In genomic region chr10:81138131-81138782, GRCm38 (mm10) we compare ENCODE assay signal across 8 mouse cellular contexts. TPM values are rescaled to one million over a fixed set of nuclear protein-coding genes. Genes with fewer than 3 reads are reported as not detected.
DNase-seq lines count a peak whose midpoint lies in the region; ATAC-seq and TF ChIP-seq lines count a peak whose summit lies in the region.

No protein-coding gene starts in this region.

- H3K4me2 ChIP-seq in kidney, embryonic 15.5 days, result peak overlapping the region; percentile 94
- H3K4me2 ChIP-seq in stomach, embryonic 15.5 days, result peak overlapping the region; percentile 82

- 2% methylated on average over 21 of the region's 24 CpGs for WGBS in thymus, adult 2 months
- WGBS in kidney, embryonic 15.5 days, result 0% methylated on average over 21 of the region's 24 CpGs
- under 1% methylated on average over 24 of the region's 24 CpGs for WGBS in stomach, embryonic 15.5 days

- peak overlapping the region; percentile 87 for H3K9ac ChIP-seq in kidney, embryonic 15.5 days
- peak overlapping the region; percentile 92 for H3K9ac ChIP-seq in stomach, embryonic 15.5 days

- no peak for ATAC-seq in kidney, embryonic 15.5 days (replicated peaks; ENCODE audit: low FRiP score)
- ATAC-seq in stomach, embryonic 15.5 days (ENCODE audit: insufficient read depth, low FRiP score, low read depth), result no peak
- no peak for ATAC-seq in erythroid progenitor cell, adult 5-6 weeks (replicated peaks; ENCODE audit: low FRiP score, poor library complexity, severe bottlenecking)

- no peaks in the 10 kb centered on the region for H3K36me3 ChIP-seq in thymus, adult 2 months (ENCODE audit: control insufficient read depth, insufficient read depth, low read length)
- peaks cover 7% of the 10 kb centered on the region; the same call in 1 of the 2 replicates for H3K36me3 ChIP-seq in kidney, embryonic 15.5 days
- H3K36me3 ChIP-seq in stomach, embryonic 15.5 days, result 0 out of 2 replicates have a peak, but pooled peaks cover 3% of the 10 kb centered on the region

- no peak; the same call in 1 of the 2 replicates for TF ChIP-seq POLR2A in thymus, adult 2 months (IDR thresholded peaks at IDR 0.05; ENCODE audit: control insufficient read depth, extremely low read depth, insufficient read depth, low read length, poor library complexity)

- H3K27me3 ChIP-seq in thymus, adult 2 months (ENCODE audit: control insufficient read depth, insufficient read depth, low read length), result no peaks in the 10 kb centered on the region; the same call in 1 of the 2 replicates
- peaks cover 15% of the 10 kb centered on the region for H3K27me3 ChIP-seq in kidney, embryonic 15.5 days
- H3K27me3 ChIP-seq in stomach, embryonic 15.5 days (replicated peaks), result peaks cover 10% of the 10 kb centered on the region; the same call in 1 of the 2 replicates

- peak overlapping the region; percentile 69 for H3K4me3 ChIP-seq in thymus, adult 2 months (ENCODE audit: control insufficient read depth, insufficient read depth, low read length)
- peak overlapping the region; percentile 81 for H3K4me3 ChIP-seq in kidney, embryonic 15.5 days (replicated peaks)
- H3K4me3 ChIP-seq in stomach, embryonic 15.5 days (replicated peaks), result peak overlapping the region; percentile 81

- peaks cover 52% of the 10 kb centered on the region for H3K4me1 ChIP-seq in thymus, adult 2 months (replicated peaks; ENCODE audit: control insufficient read depth, insufficient read depth, low read length)
- H3K4me1 ChIP-seq in kidney, embryonic 15.5 days, result peaks cover 67% of the 10 kb centered on the region
- H3K4me1 ChIP-seq in stomach, embryonic 15.5 days, result peaks cover 61% of the 10 kb centered on the region

- no peaks in the 10 kb centered on the region for H3K9me3 ChIP-seq in kidney, embryonic 15.5 days (replicated peaks)
- no peaks in the 10 kb centered on the region for H3K9me3 ChIP-seq in stomach, embryonic 15.5 days

- no peak for TF ChIP-seq CTCF in thymus, adult 2 months (IDR thresholded peaks at IDR 0.05; ENCODE audit: borderline replicate concordance, control insufficient read depth, extremely low read depth, insufficient read depth, low read length, poor library complexity)

- peak overlapping the region; percentile 75 for H3K27ac ChIP-seq in thymus, adult 2 months (ENCODE audit: control insufficient read depth, insufficient read depth, low read length)
- H3K27ac ChIP-seq in kidney, embryonic 15.5 days, result peak overlapping the region; percentile 92
- H3K27ac ChIP-seq in stomach, embryonic 15.5 days, result peak overlapping the region; percentile 87

- peak; percentile 72 for DNase-seq in thymus, adult 2 months
- no peak for DNase-seq in thymus, postnatal 14 days
- DNase-seq in cerebellum, adult 11-12 months, result peak; percentile 82
- DNase-seq in gastrocnemius, postnatal 25 days, result peak; percentile 66
- peak; percentile 65 to 77 for DNase-seq in lung, postnatal 4 days

RNA-seq across cellular contexts. Expression of gene Zbtb7a, which starts 3.2 kb away (rescaled TPM):
- polyA plus RNA-seq in thymus, adult 2 months (2012; rRNA removed), result 66.0 and 87.5 TPM in 2 replicates
- total RNA-seq in gastrocnemius, postnatal 25 days (2021), result 10 to 100 TPM; 21.4 to 22.3 TPM
- 25.6 and 26.6 TPM in 2 replicates for polyA plus RNA-seq in kidney, embryonic 15.5 days (2015; fragmentation: Nextera tagmentation; extraction: Ambion mirVana)
- 56.2 and 60.1 TPM in 2 replicates for polyA plus RNA-seq in stomach, embryonic 15.5 days (2015; fragmentation: Nextera tagmentation; extraction: Ambion mirVana)
- 31.7 and 33.1 TPM in 2 replicates for total RNA-seq in erythroid progenitor cell, adult 5-6 weeks (2015; ENCODE audit: low replicate concordance)
- total RNA-seq in erythroid progenitor cell, adult 5-6 weeks (2017; ENCODE audit: low replicate concordance), result 23.1 and 33.2 TPM in 2 replicates

RNA-seq across cellular contexts. Expression of gene Pias4, which starts 29.5 kb away (rescaled TPM):
- polyA plus RNA-seq in thymus, adult 2 months (2012; rRNA removed), result 67.6 and 72.9 TPM in 2 replicates
- total RNA-seq in gastrocnemius, postnatal 25 days (2021), result 10 to 100 TPM; 11.7 to 14.2 TPM
- 48.6 and 51.2 TPM in 2 replicates for polyA plus RNA-seq in kidney, embryonic 15.5 days (2015; fragmentation: Nextera tagmentation; extraction: Ambion mirVana)
- 41.8 and 44.9 TPM in 2 replicates for polyA plus RNA-seq in stomach, embryonic 15.5 days (2015; fragmentation: Nextera tagmentation; extraction: Ambion mirVana)
- total RNA-seq in erythroid progenitor cell, adult 5-6 weeks (2015; ENCODE audit: low replicate concordance), result 24.1 and 27.2 TPM in 2 replicates
- 15.3 and 46.0 TPM in 2 replicates for total RNA-seq in erythroid progenitor cell, adult 5-6 weeks (2017; ENCODE audit: low replicate concordance)

RNA-seq across cellular contexts. Expression of gene Map2k2, which starts 32.5 kb away (rescaled TPM):
- polyA plus RNA-seq in thymus, adult 2 months (2012; rRNA removed), result 214 and 285 TPM in 2 replicates
- total RNA-seq in gastrocnemius, postnatal 25 days (2021), result 100 to 1,000 TPM; 149 to 161 TPM
- polyA plus RNA-seq in kidney, embryonic 15.5 days (2015; fragmentation: Nextera tagmentation; extraction: Ambion mirVana), result 182 and 202 TPM in 2 replicates
- polyA plus RNA-seq in stomach, embryonic 15.5 days (2015; fragmentation: Nextera tagmentation; extraction: Ambion mirVana), result 159 and 181 TPM in 2 replicates
- total RNA-seq in erythroid progenitor cell, adult 5-6 weeks (2015; ENCODE audit: low replicate concordance), result 36.4 and 39.4 TPM in 2 replicates
- total RNA-seq in erythroid progenitor cell, adult 5-6 weeks (2017; ENCODE audit: low replicate concordance), result 54.0 and 71.5 TPM in 2 replicates

RNA-seq across cellular contexts. Expression of gene Eef2, which starts 38.2 kb away (rescaled TPM):
- 2,100 and 2,369 TPM in 2 replicates for polyA plus RNA-seq in thymus, adult 2 months (2012; rRNA removed)
- total RNA-seq in gastrocnemius, postnatal 25 days (2021), result 100 to 1,000 TPM; 838 to 862 TPM
- polyA plus RNA-seq in kidney, embryonic 15.5 days (2015; fragmentation: Nextera tagmentation; extraction: Ambion mirVana), result 563 and 597 TPM in 2 replicates
- polyA plus RNA-seq in stomach, embryonic 15.5 days (2015; fragmentation: Nextera tagmentation; extraction: Ambion mirVana), result 517 and 544 TPM in 2 replicates
- total RNA-seq in erythroid progenitor cell, adult 5-6 weeks (2015; ENCODE audit: low replicate concordance), result 267 and 296 TPM in 2 replicates
- 399 and 622 TPM in 2 replicates for total RNA-seq in erythroid progenitor cell, adult 5-6 weeks (2017; ENCODE audit: low replicate concordance)

RNA-seq across cellular contexts. Expression of gene Creb3l3, which starts 39.6 kb away (rescaled TPM):
- 0.39 and 1.0 TPM in 2 replicates for polyA plus RNA-seq in thymus, adult 2 months (2012; rRNA removed)
- total RNA-seq in gastrocnemius, postnatal 25 days (2021), result under 1 TPM; 0.10 to 0.83 TPM
- 0.64 and 0.77 TPM in 2 replicates for polyA plus RNA-seq in kidney, embryonic 15.5 days (2015; fragmentation: Nextera tagmentation; extraction: Ambion mirVana)
- 10.6 and 11.4 TPM in 2 replicates for polyA plus RNA-seq in stomach, embryonic 15.5 days (2015; fragmentation: Nextera tagmentation; extraction: Ambion mirVana)
- total RNA-seq in erythroid progenitor cell, adult 5-6 weeks (2015; ENCODE audit: low replicate concordance), result not detected in 2 replicates
- total RNA-seq in erythroid progenitor cell, adult 5-6 weeks (2017; ENCODE audit: low replicate concordance), result not detected in 2 replicates
